Mouse (Mus musculus): ENCODE results near the gene Rsrc1.

Rsrc1 gene

GRCm38 (mm10) chr3:67373872-67374271 lies 392.7 kb downstream of the Rsrc1 start, which contains the start of gene Mlf1:
Gene Mlf1, plus strand, starts transcription at chr3:67374097.
- DNase-seq, result peak; percentile 86

- DNase-seq, result no peak
These were observed 393.2 kb downstream of the Rsrc1 start for GRCm38 (mm10) chr3:67374360-67374778.

GRCm38 (mm10) chr3:67375063-67375462 lies 393.9 kb downstream of the Rsrc1 start, which contains the start of gene Gm17402:
Gene Gm17402, minus strand, starts transcription at chr3:67375163.
- no peak for DNase-seq

- no peak for DNase-seq
These were observed 397.0 kb downstream of the Rsrc1 start for GRCm38 (mm10) chr3:67378215-67378614.

Data from cerebellum, adult 9-11 months (tissue).